Mouse (Mus musculus): ENCODE data around the gene Nbr1.
"Not testable (repeated sequence)": the region's sequence is repeated elsewhere in the genome, so short reads cannot be mapped to it uniquely, and the experiment has no call there.

DNA sequence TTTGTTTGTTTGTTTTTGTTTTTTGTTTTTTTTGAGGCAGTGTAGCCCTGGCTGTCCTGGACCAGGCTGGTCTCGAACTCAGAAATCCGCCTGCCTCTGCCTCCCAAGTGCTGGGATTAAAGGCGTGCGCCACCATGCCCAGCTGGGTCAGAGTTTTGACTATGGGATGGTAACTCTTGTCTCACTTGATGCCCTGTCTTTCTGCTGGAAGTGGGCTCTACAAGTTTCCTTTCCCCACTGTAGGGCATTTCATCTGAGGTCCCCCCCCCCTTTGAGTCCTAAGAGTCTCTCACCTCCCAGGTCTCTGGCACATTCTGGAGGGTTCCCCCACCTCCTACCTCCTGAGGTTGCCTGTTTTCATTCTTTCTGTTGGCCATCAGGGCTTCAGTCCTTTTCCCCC is 55.2 kb downstream of the Nbr1 start:
- TF ChIP-seq POLR2A, CTCF (IDR thresholded peaks at IDR 0.05; ENCODE audit: insufficient read depth, low read depth, low read length): not testable (repeated sequence)

All from olfactory bulb, adult 2 months (tissue).